Mouse (Mus musculus) leukemia stem cell, adult 10-12 weeks (primary cell): ENCODE measurements around the gene Slc15a5. TPM values are rescaled to one million over a fixed set of nuclear protein-coding genes. Genes with fewer than 3 reads are reported as not detected.

ENCODE experiments used
- polyA plus RNA-seq: library from polyadenylated mRNA; stranded (reverse); fragments of >175 nt; gene quantifications from 2 replicates; pipeline ENCODE4 v1.2.3, GENCODE M21; 2012; ENCODE audit warnings: low replicate concordance

Slc15a5 gene
- not detected in 2 replicates for polyA plus RNA-seq

DNA sequence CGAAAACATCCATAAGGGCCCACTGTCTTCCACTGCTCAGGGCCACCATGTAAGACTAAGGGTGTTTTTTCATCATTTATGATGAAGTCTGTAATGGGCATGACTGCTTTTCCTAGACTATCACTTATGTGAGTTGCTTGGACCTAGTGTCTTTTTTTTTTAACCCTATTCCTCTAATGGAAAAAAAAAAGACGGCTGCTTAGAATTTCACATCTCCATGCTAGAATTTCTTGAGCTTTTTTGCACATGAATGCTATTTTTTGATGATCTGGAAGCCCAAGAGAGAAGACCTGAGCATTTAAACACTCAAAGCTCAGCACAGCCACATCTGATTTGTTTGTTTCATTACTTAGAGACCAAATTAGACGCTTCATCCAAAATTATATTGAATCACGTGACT, at the start of gene Slc15a5:
Slc15a5 (minus strand) TSS at position 101 of the 400 bp plus-strand sequence.

Other genes starting within 250 kb of the Slc15a5 start
- gene Mgst1, start 60.4 kb upstream of the Slc15a5 start, polyA plus RNA-seq: 0.87 and 3.8 TPM in 2 replicates